Mouse (Mus musculus) heart, adult 2 months (tissue): ENCODE results near the gene Lyz1. TPM values are rescaled to one million over a fixed set of nuclear protein-coding genes. Genes with fewer than 3 reads are reported as not detected.

Experiments used
- DNase-seq, 2 experiments: peaks; one replicate each; pipeline ENCODE4 v3.0.0; 2021
- H3K27ac ChIP-seq: fragments of 200-600 bp; 2 replicates; pipeline ENCODE4 v1.8.1; 2022
- H3K27me3 ChIP-seq: fragments of 200-500 bp; 2 replicates; pipeline ENCODE4 v1.6.1; 2012; ENCODE audit warnings: mild to moderate bottlenecking, low read length, inconsistent platforms, mixed read lengths; ENCODE audit not compliant: control insufficient read depth, insufficient read depth
- H3K36me3 ChIP-seq: fragments of 200-500 bp; 2 replicates; pipeline ENCODE4 v1.6.1; 2012; ENCODE audit warnings: low read length, inconsistent platforms; ENCODE audit not compliant: control insufficient read depth, insufficient read depth
- H3K4me1 ChIP-seq: fragments of 200-500 bp; 2 replicates; pipeline ENCODE4 v1.6.1; 2011; ENCODE audit warnings: low read length; ENCODE audit not compliant: control insufficient read depth, insufficient read depth
- H3K4me3 ChIP-seq: fragments of 200-600 bp; 2 replicates; pipeline ENCODE4 v1.8.1; 2022
- H3K79me2 ChIP-seq: fragments of 200-500 bp; replicated peaks from 2 replicates; pipeline ENCODE4 v1.6.1; 2012; ENCODE audit warnings: mild to moderate bottlenecking, inconsistent platforms, low read length, moderate library complexity, mixed read lengths; ENCODE audit not compliant: control insufficient read depth, insufficient read depth
- H3K9ac ChIP-seq: fragments of 200-500 bp; 2 replicates; pipeline ENCODE4 v1.6.1; 2012; ENCODE audit warnings: low read depth, mild to moderate bottlenecking, control low read depth, inconsistent platforms, low read length, mixed read lengths
- CTCF ChIP-seq: fragments of 200-600 bp; IDR thresholded peaks from 2 replicates; pipeline ENCODE4 v1.8.1; 2022; ENCODE audit warnings: antibody characterized with exemption, mild to moderate bottlenecking, moderate library complexity
- EP300 ChIP-seq: fragments of 200-500 bp; IDR thresholded peaks from 2 replicates; pipeline ENCODE4 v1.6.1; 2011; ENCODE audit warnings: low read depth, low read length, control low read depth; ENCODE audit not compliant: insufficient read depth
- POLR2A ChIP-seq: fragments of 200-500 bp; IDR thresholded peaks from 2 replicates; pipeline ENCODE4 v1.6.1; 2011; ENCODE audit warnings: mild to moderate bottlenecking, low read depth, low read length, control low read depth; ENCODE audit not compliant: insufficient read depth
- WGBS: fragments of 180-500 bp; shearing (Covaris S2); methylation state at CpG from one replicate; pipeline ENCODE4 v1.1.7; 2018; 5-methylcytosine and 5-hydroxymethylcytosine counted together
- intact Hi-C: fragments of 180-260 bp; cut with DNase I; formaldehyde crosslinking; loops from one replicate; pipeline ENCODE4 v1.15.1; 2025
- polyA plus RNA-seq: library from polyadenylated mRNA; depleted of rRNA; stranded (reverse); fragments of >200 nt; gene quantifications from 2 replicates; pipeline ENCODE4 v1.2.3, GENCODE M21; 2012
- total RNA-seq, 2 experiments: library from RNA; stranded (reverse); gene quantifications; 2 replicates each; pipeline ENCODE4 v1.2.3; 2021

Gene Lyz1
- total and polyA plus RNA-seq, 3 experiments, result 4.8 to 18.8 (median 13.2) TPM

- H3K79me2 ChIP-seq, result no peaks in the 10 kb centered on the region
- WGBS, result 63% methylated on average over 5 of the region's 5 CpGs
- peaks cover 5% of the 10 kb centered on the region for H3K4me1 ChIP-seq
- TF ChIP-seq CTCF (peak; percentile 63), POLR2A (no peak), EP300 (no peak)
- H3K4me3 ChIP-seq, result no peak overlapping the region
- H3K27me3 ChIP-seq, result no peaks in the 10 kb centered on the region
- H3K27ac ChIP-seq, result no peak overlapping the region
- no peaks in the 10 kb centered on the region for H3K36me3 ChIP-seq
- no peak overlapping the region for H3K9ac ChIP-seq
- intact Hi-C loops, result loop anchor here (5.0 kb wide), 1 partner anchor 108 kb away; the partner anchor contains the start of gene Yeats4
- no peak for DNase-seq
Measured at GRCm38 (mm10) chr10:117330521-117330920, 37.9 kb upstream of the Lyz1 start.

GRCm38 (mm10) chr10:117323782-117324181, 31.1 kb upstream of the Lyz1 start:
- Histone ChIP-seq H3K79me2 (no peaks in the 10 kb centered on the region), H3K9ac (no peak overlapping the region), H3K4me1 (peaks cover 3% of the 10 kb centered on the region), H3K27ac (no peak overlapping the region), H3K27me3 (no peaks in the 10 kb centered on the region), H3K36me3 (no peaks in the 10 kb centered on the region), H3K4me3 (no peak overlapping the region)
- WGBS, result 87% methylated on average over 7 of the region's 7 CpGs
- TF ChIP-seq EP300 (no peak), CTCF (no peak), POLR2A (no peak)
- intact Hi-C loops, result loop anchor here (10.0 kb wide), 1 partner anchor 49 kb away; no protein-coding TSS in a partner anchor
- no peak for DNase-seq

GRCm38 (mm10) chr10:117322630-117323029, 30.0 kb upstream of the Lyz1 start:
- 93% methylated on average over 5 of the region's 5 CpGs for WGBS
- DNase-seq, result no peak
- no peaks in the 10 kb centered on the region for H3K79me2 ChIP-seq
- no peaks in the 10 kb centered on the region for H3K4me1 ChIP-seq
- H3K36me3 ChIP-seq, result no peaks in the 10 kb centered on the region
- no peak overlapping the region for H3K27ac ChIP-seq
- intact Hi-C loops, result loop anchor here (10.0 kb wide), 1 partner anchor 48 kb away; no protein-coding TSS in a partner anchor
- H3K4me3 ChIP-seq, result no peak overlapping the region
- H3K27me3 ChIP-seq, result no peaks in the 10 kb centered on the region
- H3K9ac ChIP-seq, result no peak overlapping the region
- TF ChIP-seq POLR2A (no peak), CTCF (no peak), EP300 (no peak)

- DNase-seq, result no peak
- Histone ChIP-seq H3K27me3 (no peaks in the 10 kb centered on the region), H3K36me3 (no peaks in the 10 kb centered on the region), H3K4me1 (no peaks in the 10 kb centered on the region), H3K27ac (no peak overlapping the region), H3K4me3 (no peak overlapping the region), H3K9ac (no peak overlapping the region), H3K79me2 (no peaks in the 10 kb centered on the region)
- intact Hi-C loops, result loop anchor here (10.0 kb wide), 1 partner anchor 46 kb away; no protein-coding TSS in a partner anchor
- TF ChIP-seq EP300 (no peak), POLR2A (no peak), CTCF (no peak)
- 64% methylated on average over 3 of the region's 3 CpGs for WGBS
Measured at GRCm38 (mm10) chr10:117320571-117320981, 27.9 kb upstream of the Lyz1 start.

GRCm38 (mm10) chr10:117316391-117316790, 23.7 kb upstream of the Lyz1 start:
- Histone ChIP-seq H3K4me1 (no peaks in the 10 kb centered on the region), H3K9ac (no peak overlapping the region), H3K27me3 (no peaks in the 10 kb centered on the region), H3K36me3 (no peaks in the 10 kb centered on the region), H3K79me2 (no peaks in the 10 kb centered on the region), H3K27ac (no peak overlapping the region), H3K4me3 (no peak overlapping the region)
- intact Hi-C loops, result no loop called here
- WGBS, result 87% methylated on average over 11 of the region's 11 CpGs
- TF ChIP-seq POLR2A, result no peak
- no peak for DNase-seq

- no peak for TF ChIP-seq POLR2A
- no peak for TF ChIP-seq CTCF
- TF ChIP-seq EP300, result no peak
- H3K4me1 ChIP-seq, result no peaks in the 10 kb centered on the region
- H3K36me3 ChIP-seq, result no peaks in the 10 kb centered on the region
- no peaks in the 10 kb centered on the region for H3K79me2 ChIP-seq
- no peak for DNase-seq
- no peak overlapping the region for H3K9ac ChIP-seq
- no peaks in the 10 kb centered on the region for H3K27me3 ChIP-seq
- intact Hi-C loops, result no loop called here
- no peak overlapping the region for H3K4me3 ChIP-seq
- WGBS, result 87% methylated on average over 2 of the region's 2 CpGs
- no peak overlapping the region for H3K27ac ChIP-seq
Measured at GRCm38 (mm10) chr10:117313133-117313532, 20.5 kb upstream of the Lyz1 start.
